Mouse (Mus musculus): ENCODE measurements around the gene Gp1ba.
A peak's percentile ranks its signal among the peaks of the same experiment; 100 is the strongest.

Gp1ba gene

GRCm38 (mm10) chr11:70628431-70628830, 10.5 kb upstream of the Gp1ba start:
- no peak for DNase-seq (ENCODE audit: low read depth, low spot score)

GRCm38 (mm10) chr11:70629557-70629956, 9.4 kb upstream of the Gp1ba start:
- no peak for DNase-seq (ENCODE audit: low read depth, low spot score)

DNA sequence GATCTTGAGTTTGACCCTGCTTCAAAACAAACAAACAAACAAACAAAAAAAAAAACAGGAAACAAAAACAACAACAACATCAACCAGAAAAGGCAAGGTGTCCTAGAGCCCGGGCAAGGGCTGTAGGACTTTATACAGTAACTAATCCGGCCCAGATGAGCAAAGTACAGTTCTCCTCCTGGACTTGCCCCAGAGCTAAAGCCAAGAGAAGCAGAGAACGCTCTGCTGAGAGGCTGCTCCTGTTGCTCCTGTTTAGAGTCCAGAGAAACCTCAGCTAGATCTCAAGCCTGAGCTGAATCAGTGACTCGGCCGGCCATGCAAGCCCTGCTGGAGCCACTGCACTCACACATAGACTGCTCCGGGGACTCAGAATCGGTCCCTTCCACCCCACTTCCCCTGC, 8.8 kb upstream of the Gp1ba start:
- no peak for DNase-seq (ENCODE audit: low read depth, low spot score)

DNA sequence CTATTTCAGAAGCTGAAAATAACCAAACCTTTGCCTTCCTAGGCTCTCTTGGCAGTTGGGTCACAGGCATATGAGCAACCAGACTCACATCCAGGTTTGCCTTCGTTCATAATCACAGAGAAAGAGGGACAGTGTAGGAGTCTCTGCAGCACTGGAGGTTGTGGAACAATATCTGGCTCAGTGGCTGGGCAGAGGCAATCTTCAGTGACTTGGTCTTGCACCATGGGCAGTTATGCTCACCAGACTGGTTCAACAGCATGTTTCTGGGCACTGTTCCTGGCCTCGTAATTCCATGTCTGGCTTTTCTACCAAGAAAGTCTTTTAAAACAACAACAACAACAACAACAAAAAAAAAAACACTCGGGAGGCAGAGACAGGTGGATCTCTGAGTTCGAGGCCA, 3.3 kb upstream of the Gp1ba start:
- no peak for DNase-seq (ENCODE audit: low read depth, low spot score)

DNA sequence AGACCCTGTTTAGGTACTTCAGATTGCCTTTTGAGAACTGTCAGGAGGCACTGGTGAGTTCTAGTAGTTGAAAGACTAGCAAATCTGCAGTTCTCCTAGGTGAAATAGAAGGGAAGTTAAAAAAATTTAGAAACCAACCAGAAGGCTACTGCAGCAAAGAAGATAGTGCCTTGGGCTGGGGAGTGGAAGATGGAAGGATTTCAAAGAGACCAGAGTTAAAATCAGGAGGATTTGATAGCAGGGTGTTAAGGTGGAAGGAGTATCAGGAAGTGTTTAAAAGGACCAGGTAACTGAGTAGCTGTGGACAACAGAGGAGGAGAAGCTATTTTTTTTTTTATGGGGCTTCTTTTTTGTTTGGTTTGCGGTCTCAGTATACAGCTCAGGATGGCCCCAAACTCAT, 1.2 kb upstream of the Gp1ba start:
- no peak for DNase-seq (ENCODE audit: low read depth, low spot score)

- no peak for DNase-seq (ENCODE audit: low read depth, low spot score)
Measured at GRCm38 (mm10) chr11:70638293-70638692, 629 bp upstream of the Gp1ba start.

DNA sequence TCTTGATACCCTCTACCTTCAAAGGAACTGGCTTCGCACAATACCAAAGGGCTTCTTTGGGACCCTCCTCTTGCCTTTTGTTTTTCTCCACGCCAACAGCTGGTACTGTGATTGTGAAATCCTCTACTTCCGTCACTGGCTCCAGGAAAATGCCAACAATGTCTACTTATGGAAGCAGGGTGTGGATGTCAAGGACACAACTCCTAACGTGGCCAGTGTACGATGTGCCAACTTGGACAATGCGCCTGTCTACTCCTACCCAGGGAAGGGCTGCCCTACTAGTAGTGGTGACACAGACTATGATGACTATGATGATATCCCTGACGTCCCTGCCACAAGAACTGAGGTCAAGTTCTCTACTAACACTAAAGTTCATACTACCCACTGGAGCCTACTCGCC, 1.1 kb downstream of the Gp1ba start:
- DNase-seq (ENCODE audit: low read depth, low spot score), result no peak

GRCm38 (mm10) chr11:70641241-70641640, 2.3 kb downstream of the Gp1ba start:
- DNase-seq (ENCODE audit: low read depth, low spot score), result no peak

DNA sequence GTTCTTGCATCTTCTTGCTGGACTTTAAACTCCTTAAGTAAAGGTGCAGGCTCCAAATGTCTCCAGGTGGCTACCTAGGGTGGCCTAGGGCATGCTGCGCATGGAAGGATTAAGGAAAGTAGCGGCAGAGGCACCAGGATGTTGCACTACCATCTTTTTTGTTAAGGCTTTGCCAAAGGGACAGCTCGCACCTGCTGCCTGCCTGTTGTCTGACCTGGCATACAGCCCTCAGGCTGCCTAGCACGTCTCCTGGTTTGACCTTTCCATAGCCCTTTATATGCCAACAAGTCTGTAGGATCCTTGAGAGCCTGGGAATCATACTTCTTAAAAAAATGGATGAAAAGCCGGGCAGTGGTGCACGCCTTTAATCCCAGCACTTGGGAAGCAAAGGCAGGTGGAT, 4.1 kb downstream of the Gp1ba start:
- no peak for DNase-seq (ENCODE audit: low read depth, low spot score)

- no peak for DNase-seq (ENCODE audit: low read depth, low spot score)
Measured at GRCm38 (mm10) chr11:70644564-70645103, 5.7 kb downstream of the Gp1ba start.

- DNase-seq (ENCODE audit: low read depth, low spot score), result no peak
Measured at GRCm38 (mm10) chr11:70645461-70646258, 6.7 kb downstream of the Gp1ba start.

DNA sequence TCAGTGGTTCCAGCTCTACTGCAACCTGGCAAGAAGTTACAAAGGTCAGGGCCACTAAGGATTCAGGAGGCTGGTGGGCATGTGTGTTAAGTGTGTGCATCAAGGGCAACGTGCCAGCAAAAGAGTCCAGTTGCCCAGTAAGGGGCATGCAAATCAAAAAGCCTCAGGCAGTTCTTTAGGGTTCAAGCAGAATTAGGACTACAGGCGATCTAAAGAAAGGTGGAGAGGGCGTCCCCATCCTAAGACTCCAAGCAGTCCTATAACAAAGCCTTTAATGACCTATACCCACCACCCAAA, 7.3 kb downstream of the Gp1ba start:
- no peak for DNase-seq (ENCODE audit: low read depth, low spot score)

DNA sequence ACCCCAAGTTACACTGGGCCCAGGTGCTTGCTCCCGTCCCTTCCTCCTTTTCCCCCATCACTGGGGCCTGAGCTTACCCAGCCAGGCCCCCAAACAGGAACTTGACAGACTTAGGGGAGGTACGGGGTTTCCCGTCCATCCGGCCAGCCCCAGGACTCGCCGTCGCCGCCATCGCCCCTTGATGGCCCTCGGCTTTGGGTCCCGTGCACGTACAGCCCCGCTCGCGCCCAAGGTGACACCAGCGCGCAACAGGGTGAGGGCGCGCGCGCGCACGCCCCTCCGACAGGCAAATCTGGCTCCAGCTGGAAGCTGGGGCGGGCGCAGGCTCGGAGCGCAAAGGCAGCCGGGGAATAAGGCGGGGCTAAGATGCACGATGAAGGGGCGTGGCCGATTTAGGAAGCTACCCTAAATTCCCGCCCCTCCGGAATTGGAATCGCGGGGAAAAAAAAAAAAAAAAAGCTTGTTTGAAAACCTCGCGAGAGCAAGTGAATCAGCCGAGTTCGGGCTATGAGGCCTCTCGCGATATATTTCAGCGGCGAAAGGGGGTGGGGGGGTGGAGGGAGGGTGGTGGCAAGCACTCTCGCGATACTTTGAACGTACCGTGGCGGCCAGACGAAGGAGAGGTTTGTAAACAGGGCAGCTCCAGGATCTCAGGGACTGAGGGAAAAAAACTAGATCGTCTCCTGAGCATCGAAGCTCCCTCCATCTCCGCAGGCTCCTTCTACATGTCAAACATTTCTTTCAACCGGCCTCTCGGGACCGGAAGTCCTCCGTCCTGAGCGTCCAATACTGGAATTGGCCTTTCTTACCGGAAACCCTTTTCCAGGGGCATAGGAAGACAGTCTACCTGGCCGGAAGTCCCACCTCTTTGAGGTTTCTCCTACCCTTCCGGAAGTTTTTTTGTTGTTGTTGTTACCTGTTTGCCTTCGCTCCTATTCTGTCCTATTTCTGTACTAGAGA, 8.0 kb downstream of the Gp1ba start, which contains the start of the genes Rnf167 and Slc25a11:
Gene Rnf167 (plus strand): TSS at position 545 of the 960 bp plus-strand sequence.
Gene Slc25a11 (minus strand): TSS at position 789 of the 960 bp plus-strand sequence.
- DNase-seq (ENCODE audit: low read depth, low spot score), result peak; percentile 99

DNA sequence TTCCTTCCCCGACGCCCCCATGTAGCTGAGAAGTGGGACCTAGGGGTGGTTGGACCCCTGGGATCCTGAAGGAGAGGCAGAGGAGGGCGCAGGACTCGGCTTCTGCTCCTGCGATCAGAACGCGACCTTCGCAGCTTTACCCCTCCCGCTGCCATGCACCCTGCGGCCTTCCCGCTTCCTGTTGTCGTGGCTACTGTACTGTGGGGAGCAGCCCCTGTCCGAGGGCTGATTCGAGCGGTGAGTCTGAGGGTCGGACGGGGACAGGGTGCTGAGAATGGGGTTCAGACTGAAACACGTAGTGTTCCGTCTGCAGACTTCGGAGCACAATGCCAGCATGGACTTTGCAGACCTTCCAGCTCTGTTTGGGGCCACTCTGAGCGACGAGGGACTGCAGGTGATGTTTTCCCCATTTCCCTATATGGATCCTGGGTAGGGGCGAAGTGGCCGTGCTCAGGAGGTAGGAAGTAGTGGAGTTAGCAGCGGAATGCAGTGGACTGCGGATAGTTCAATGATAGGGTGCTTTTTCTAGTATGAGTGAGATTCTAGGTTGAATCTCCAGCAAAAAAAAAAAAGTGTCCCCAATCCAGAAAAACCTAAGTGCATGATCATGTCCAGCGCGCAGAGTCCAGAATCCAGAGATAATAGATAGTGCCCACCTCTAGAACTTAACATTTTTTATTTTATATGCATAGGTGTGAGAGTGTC, 8.9 kb downstream of the Gp1ba start:
- no peak for DNase-seq (ENCODE audit: low read depth, low spot score)

- DNase-seq (ENCODE audit: low read depth, low spot score), result no peak
Measured at GRCm38 (mm10) chr11:70648512-70648911, 9.6 kb downstream of the Gp1ba start.

- DNase-seq (ENCODE audit: low read depth, low spot score), result no peak
Measured at GRCm38 (mm10) chr11:70649185-70649734, 10.3 kb downstream of the Gp1ba start.

DNA sequence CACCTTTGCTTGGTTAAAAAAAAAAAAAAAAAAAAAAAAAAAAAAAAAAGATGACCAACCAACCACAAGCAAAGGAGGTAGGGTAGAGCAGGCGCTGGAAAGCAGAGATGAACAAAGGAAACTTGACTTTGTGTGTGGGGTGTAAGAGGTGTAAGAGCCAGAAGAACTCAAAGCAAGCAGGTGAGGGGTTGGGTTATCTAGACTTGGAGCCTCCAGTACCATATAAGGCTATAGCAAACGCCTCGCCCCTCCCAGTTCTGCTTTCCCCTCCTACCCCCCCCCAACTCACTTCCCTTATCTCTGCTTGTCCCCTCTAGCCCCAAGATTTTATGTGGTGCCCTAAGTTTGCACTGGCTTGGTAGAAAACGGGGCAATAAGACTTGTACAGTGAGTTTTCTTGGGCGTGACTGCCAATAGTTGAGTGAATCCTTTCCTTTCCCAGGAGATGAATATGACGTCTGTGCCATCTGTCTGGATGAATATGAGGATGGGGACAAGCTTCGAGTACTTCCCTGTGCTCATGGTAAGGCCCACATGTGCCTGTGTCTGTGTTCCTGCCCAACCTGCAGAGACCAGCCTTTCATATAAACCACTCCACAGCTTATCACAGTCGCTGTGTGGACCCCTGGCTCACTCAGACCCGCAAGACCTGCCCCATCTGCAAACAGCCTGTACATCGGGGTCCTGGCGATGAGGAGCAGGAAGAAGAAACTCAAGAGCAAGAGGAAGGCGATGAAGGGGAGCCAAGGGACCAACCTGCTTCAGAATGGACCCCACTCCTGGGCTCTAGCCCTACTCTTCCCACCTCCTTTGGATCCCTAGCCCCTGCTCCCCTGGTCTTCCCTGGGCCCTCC, 11.6 kb downstream of the Gp1ba start:
- DNase-seq (ENCODE audit: low read depth, low spot score), result no peak

- no peak for DNase-seq (ENCODE audit: low read depth, low spot score)
Measured at GRCm38 (mm10) chr11:70651391-70651790, 12.5 kb downstream of the Gp1ba start.

DNA sequence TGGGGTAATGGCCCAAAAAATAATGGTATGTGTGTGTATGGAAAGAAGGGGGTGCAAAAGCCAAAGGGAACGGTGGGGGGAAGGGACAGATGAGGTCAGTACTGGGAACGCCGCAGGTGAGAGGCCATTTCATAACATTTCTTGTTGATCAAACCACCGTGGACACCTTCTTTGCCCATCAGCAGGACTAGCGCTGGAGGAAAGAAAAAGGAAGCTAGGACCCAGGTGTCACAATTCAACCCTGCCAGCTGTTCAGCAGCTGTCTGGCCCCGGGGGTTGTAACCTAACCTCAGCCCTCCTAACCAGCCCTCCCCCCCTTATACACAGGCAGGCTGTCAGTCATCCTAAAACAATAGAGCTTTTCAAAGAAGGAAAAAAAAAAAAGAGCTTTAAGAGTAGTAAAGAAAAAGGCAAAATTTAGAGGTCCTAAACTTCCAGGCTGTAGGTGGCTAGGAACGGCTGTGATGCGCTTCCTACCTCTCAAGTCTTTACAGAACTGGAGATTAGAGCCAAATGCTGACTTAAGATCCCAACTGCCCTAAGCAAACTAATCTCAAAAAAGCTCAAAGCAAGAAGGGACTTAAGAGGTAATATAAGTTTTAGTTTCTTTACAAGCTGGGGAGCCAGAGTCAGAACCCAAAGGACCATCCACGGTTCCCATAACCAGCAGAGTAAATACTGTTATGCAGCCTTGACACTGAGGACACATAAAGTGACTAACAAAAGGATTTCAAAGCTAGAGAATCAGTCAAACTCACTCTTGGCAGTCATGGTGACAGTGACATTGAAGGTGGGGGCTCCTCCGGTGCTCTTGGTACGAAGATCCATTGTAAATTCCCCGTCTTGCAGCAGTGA, 13.3 kb downstream of the Gp1ba start:
- DNase-seq (ENCODE audit: low read depth, low spot score), result peak; percentile 53
